In the genomic region with DNA sequence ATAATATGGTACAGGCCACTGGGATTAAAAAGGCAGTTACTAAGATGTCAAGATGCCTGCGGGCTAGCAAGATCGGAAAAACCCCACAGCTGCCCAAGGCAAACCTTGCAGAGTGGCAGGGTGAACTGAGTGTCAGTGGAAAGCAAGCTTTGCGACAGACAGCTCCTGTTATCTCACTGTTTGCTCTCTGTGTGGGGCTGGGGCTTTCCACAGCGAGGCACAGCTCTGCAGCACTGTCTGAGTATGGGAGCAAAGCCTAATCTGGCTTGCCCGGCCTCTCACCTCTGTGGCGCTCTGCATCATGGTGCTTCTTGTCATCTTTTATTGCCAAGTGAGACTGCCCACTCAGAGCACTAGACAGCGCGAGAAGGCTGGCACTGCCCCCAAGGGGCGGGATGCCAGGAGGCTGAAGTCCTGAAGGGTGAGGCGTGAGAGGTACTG, we compare ENCODE assay signal across 9 mouse cellular contexts. TPM values are rescaled to one million over a fixed set of nuclear protein-coding genes. Genes with fewer than 3 reads are reported as not detected.
DNase-seq lines count a peak whose midpoint lies in the region; ATAC-seq lines count a peak whose summit lies in the region.
"Had no signal": no experiment of that assay in that cellular context is flagged by ENCODE, and none has a peak within 500 bp of the region (broad histone marks: within the 10 kb centered on the region; RNA-seq: fewer than 3 reads in every experiment).

No protein-coding gene starts in this region.

- no peak overlapping the region for H3K4me2 ChIP-seq in heart, embryonic 14.5 days (ENCODE audit: low read length)
- H3K4me2 ChIP-seq in midbrain, embryonic 11.5 days, result no peak overlapping the region
- no peak overlapping the region for H3K4me2 ChIP-seq in forebrain, embryonic 14.5 days (ENCODE audit: low read length)
- no peak overlapping the region for H3K4me2 ChIP-seq in neural tube, embryonic 14.5 days (ENCODE audit: low read depth, low read length)
- H3K4me2 ChIP-seq: intestine, embryonic 15.5 days had no signal

- ATAC-seq in heart, embryonic 14.5 days (ENCODE audit: insufficient number of reproducible peaks, insufficient read depth, low FRiP score, low read depth), result 0 out of 2 replicates have a peak, but pooled peaks have one; percentile 26
- peak; percentile 36; the same call in 1 of the 2 replicates for ATAC-seq in midbrain, embryonic 11.5 days (ENCODE audit: low FRiP score)
- peak; percentile 71 for ATAC-seq in forebrain, embryonic 14.5 days
- peak; percentile 47 for ATAC-seq in neural tube, embryonic 14.5 days (ENCODE audit: low read depth)
- ATAC-seq: intestine, embryonic 15.5 days had no signal

- H3K9me3 ChIP-seq in heart, embryonic 14.5 days (ENCODE audit: control insufficient read depth, low read length), result no peaks in the 10 kb centered on the region
- no peaks in the 10 kb centered on the region for H3K9me3 ChIP-seq in midbrain, embryonic 11.5 days (ENCODE audit: control insufficient read depth, low read length)
- no peaks in the 10 kb centered on the region for H3K9me3 ChIP-seq in midbrain, embryonic 10.5 days (replicated peaks)
- H3K9me3 ChIP-seq in forebrain, embryonic 14.5 days (replicated peaks; ENCODE audit: control insufficient read depth, low read length), result no peaks in the 10 kb centered on the region
- no peaks in the 10 kb centered on the region for H3K9me3 ChIP-seq in neural tube, embryonic 14.5 days (ENCODE audit: control insufficient read depth, low read length)
- H3K9me3 ChIP-seq: intestine, embryonic 15.5 days had no signal

- H3K4me3 ChIP-seq in heart, embryonic 14.5 days (ENCODE audit: control insufficient read depth in 1 of 2, insufficient read depth in 1 of 2, low read depth in 1 of 2, low read length in 2 of 2), result no peak overlapping the region
- H3K4me3 ChIP-seq in midbrain, embryonic 11.5 days (ENCODE audit: low read depth, low read length), result no peak overlapping the region
- H3K4me3 ChIP-seq in midbrain, embryonic 10.5 days, result no peak overlapping the region
- H3K4me3 ChIP-seq in forebrain, embryonic 14.5 days (ENCODE audit: low read depth, low read length), result no peak overlapping the region
- H3K4me3 ChIP-seq in neural tube, embryonic 14.5 days (ENCODE audit: low read depth, low read length), result no peak overlapping the region
- H3K4me3 ChIP-seq: intestine, embryonic 15.5 days had no signal

- no peak overlapping the region for H3K27ac ChIP-seq in heart, embryonic 14.5 days (replicated peaks in 1 of 2; ENCODE audit: control insufficient read depth in 1 of 2, insufficient read depth in 1 of 2, low read depth in 2 of 2, low read length in 2 of 2)
- no peak overlapping the region for H3K27ac ChIP-seq in midbrain, embryonic 11.5 days (ENCODE audit: low read depth, low read length)
- H3K27ac ChIP-seq in midbrain, embryonic 10.5 days (replicated peaks), result no peak overlapping the region
- 0 out of 2 replicates have a peak overlapping the region, but pooled peaks have one; percentile 39 for H3K27ac ChIP-seq in forebrain, embryonic 14.5 days (ENCODE audit: low read depth, low read length)
- no peak overlapping the region for H3K27ac ChIP-seq in neural tube, embryonic 14.5 days (ENCODE audit: low read depth, low read length)
- H3K27ac ChIP-seq: intestine, embryonic 15.5 days had no signal

- DNase-seq in heart, postnatal 14 days, result no peak
- no peak for DNase-seq in midbrain, embryonic 11.5 days (ENCODE audit: low spot score, missing footprints)
- no peak for DNase-seq in midbrain, embryonic 10.5 days (ENCODE audit: low spot score)
- peak; percentile 65 for DNase-seq in forebrain, embryonic 14.5 days (ENCODE audit: low spot score)
- DNase-seq in adrenal gland, adult 8-10 months, result no peak
- no peak for DNase-seq in adrenal gland, postnatal 25 days

- H3K9ac ChIP-seq in heart, embryonic 14.5 days (ENCODE audit: low read length), result no peak overlapping the region
- no peak overlapping the region for H3K9ac ChIP-seq in midbrain, embryonic 11.5 days (ENCODE audit: low read length)
- H3K9ac ChIP-seq in forebrain, embryonic 14.5 days (ENCODE audit: low read length), result no peak overlapping the region
- no peak overlapping the region for H3K9ac ChIP-seq in neural tube, embryonic 14.5 days (replicated peaks; ENCODE audit: low read depth, low read length)
- H3K9ac ChIP-seq: intestine, embryonic 15.5 days had no signal

- WGBS in heart, embryonic 14.5 days, result 46% methylated on average over 10 of the region's 10 CpGs
- 66% methylated on average over 10 of the region's 10 CpGs for WGBS in midbrain, embryonic 11.5 days
- 72% methylated on average over 10 of the region's 10 CpGs for WGBS in midbrain, embryonic 10.5 days
- 26% methylated on average over 10 of the region's 10 CpGs for WGBS in forebrain, embryonic 14.5 days
- 37% methylated on average over 10 of the region's 10 CpGs for WGBS in neural tube, embryonic 14.5 days

- H3K36me3 ChIP-seq in heart, embryonic 14.5 days (ENCODE audit: control insufficient read depth, insufficient read depth, low read length), result 0 out of 2 replicates have a peak, but pooled peaks cover 6% of the 10 kb centered on the region
- H3K36me3 ChIP-seq in midbrain, embryonic 11.5 days (ENCODE audit: control insufficient read depth, insufficient read depth, low read length), result no peaks in the 10 kb centered on the region; the same call in 1 of the 2 replicates
- peaks cover 53% of the 10 kb centered on the region for H3K36me3 ChIP-seq in midbrain, embryonic 10.5 days
- H3K36me3 ChIP-seq in forebrain, embryonic 14.5 days (ENCODE audit: control insufficient read depth, insufficient read depth, low read length), result peaks cover 15% of the 10 kb centered on the region; the same call in 1 of the 2 replicates
- H3K36me3 ChIP-seq in neural tube, embryonic 14.5 days (ENCODE audit: control insufficient read depth, insufficient read depth, low read length), result no peaks in the 10 kb centered on the region
- H3K36me3 ChIP-seq: intestine, embryonic 15.5 days had no signal

- peaks cover 23% of the 10 kb centered on the region for H3K27me3 ChIP-seq in heart, embryonic 14.5 days (ENCODE audit: control insufficient read depth, insufficient read depth, low read length)
- H3K27me3 ChIP-seq in midbrain, embryonic 11.5 days (ENCODE audit: control insufficient read depth, insufficient read depth, low read length), result peaks cover 3% of the 10 kb centered on the region; the same call in 1 of the 2 replicates
- H3K27me3 ChIP-seq in midbrain, embryonic 10.5 days (ENCODE audit: low read depth, poor library complexity, severe bottlenecking), result peaks cover 90% of the 10 kb centered on the region
- H3K27me3 ChIP-seq in forebrain, embryonic 14.5 days (replicated peaks; ENCODE audit: control insufficient read depth, insufficient read depth, low read length), result no peaks in the 10 kb centered on the region
- H3K27me3 ChIP-seq in neural tube, embryonic 14.5 days (ENCODE audit: control insufficient read depth, insufficient read depth, low read length), result no peaks in the 10 kb centered on the region
- H3K27me3 ChIP-seq: intestine, embryonic 15.5 days had no signal

- intact Hi-C loops in heart, postnatal 14 days (cut with DNase I), result no loop called here

- peaks cover 2 to 6% of the 10 kb centered on the region in 2 experiments; a peak in 1 of 4 replicates for H3K4me1 ChIP-seq in heart, embryonic 14.5 days (ENCODE audit: control insufficient read depth in 2 of 2, insufficient read depth in 2 of 2, low read length in 2 of 2)
- H3K4me1 ChIP-seq in midbrain, embryonic 11.5 days (ENCODE audit: control insufficient read depth, insufficient read depth, low read length), result no peaks in the 10 kb centered on the region; the same call in 1 of the 2 replicates
- H3K4me1 ChIP-seq in midbrain, embryonic 10.5 days, result peaks cover 33% of the 10 kb centered on the region
- peaks cover 22% of the 10 kb centered on the region for H3K4me1 ChIP-seq in forebrain, embryonic 14.5 days (ENCODE audit: control insufficient read depth, insufficient read depth, low read length)
- no peaks in the 10 kb centered on the region for H3K4me1 ChIP-seq in neural tube, embryonic 14.5 days (ENCODE audit: control insufficient read depth, insufficient read depth, low read length)
- H3K4me1 ChIP-seq: intestine, embryonic 15.5 days had no signal

RNA-seq across cellular contexts. Expression of a gene that starts 42.8 kb away (rescaled TPM):
- polyA plus RNA-seq in heart, embryonic 14.5 days (2014; fragmentation: Nextera tagmentation; extraction: Ambion mirVana), result 7.5 and 8.7 TPM in 2 replicates
- total RNA-seq in heart, postnatal 14 days (2021), result 10 to 100 TPM; 11.6 to 14.3 TPM
- polyA plus RNA-seq in midbrain, embryonic 11.5 days (2014; fragmentation: Nextera tagmentation; extraction: Ambion mirVana), result 34.6 and 40.4 TPM in 2 replicates
- polyA plus RNA-seq in midbrain, embryonic 10.5 days (2016; fragmentation: Nextera tagmentation; extraction: Ambion mirVana), result 27.2 and 30.6 TPM in 2 replicates
- 38.7 and 41.2 TPM in 2 replicates for polyA plus RNA-seq in forebrain, embryonic 14.5 days (2014; fragmentation: Nextera tagmentation; extraction: Ambion mirVana)
- polyA plus RNA-seq in neural tube, embryonic 14.5 days (2014; fragmentation: Nextera tagmentation; extraction: Ambion mirVana), result 29.8 and 35.1 TPM in 2 replicates
- 10 to 100 TPM; 35.8 to 50.7 (median 42.2) TPM for total RNA-seq in adrenal gland, adult 8-10 months (2022)
- 35.3 and 39.1 TPM in 2 replicates for total RNA-seq in adrenal gland, postnatal 25 days (2021)
